Mouse (Mus musculus) monocyte, adult 2 months (primary cell): Measurements from ENCODE around the gene Scgb1b12.
"Not testable (repeated sequence)": the region's sequence is repeated elsewhere in the genome, so short reads cannot be mapped to it uniquely, and the experiment has no call there.

Source experiments
- DNase-seq, 2 experiments: peaks; one replicate each; pipeline ENCODE4 v3.0.0; 2022; ENCODE audit warnings: low spot score in 2 of 2, low read depth in 1 of 2

The Scgb1b12 gene

GRCm38 (mm10) chr7:32333882-32334281 lies at the start of gene Scgb1b12:
Gene Scgb1b12 (plus strand): TSS chr7:32334182.
- not testable (repeated sequence) for DNase-seq

- DNase-seq, result not testable (repeated sequence)
These were observed 6.8 kb upstream of the Scgb1b12 start, which contains the start of gene Scgb2b12 for GRCm38 (mm10) chr7:32327145-32327544. Gene Scgb2b12 (minus strand): TSS chr7:32327245.
